Mouse (Mus musculus) naive thymus-derived CD4-positive, alpha-beta T cell, adult 5 months (primary cell): ENCODE data around the gene Tmem11. TPM values are rescaled to one million over a fixed set of nuclear protein-coding genes. Genes with fewer than 3 reads are reported as not detected.

Experiments
- polyA plus RNA-seq: library from polyadenylated mRNA; unstranded; fragments of 100-300 nt; shearing (Covaris generic); gene quantifications from one replicate; pipeline ENCODE4 v1.2.1, GENCODE M21; 2017

Gene Tmem11
- 56.7 TPM for polyA plus RNA-seq

GRCm38 (mm10) chr11:60878675-60879294, at the start of gene Tmem11:
Gene Tmem11, minus strand, starts transcription at chr11:60879272.

GRCm38 (mm10) chr11:60914491-60914890, 35.4 kb upstream of the Tmem11 start, which contains the start of gene Natd1:
Gene Natd1, minus strand, starts transcription at chr11:60914750.

GRCm38 (mm10) chr11:60830433-60831052, 48.5 kb downstream of the Tmem11 start, which contains the start of gene Dhrs7b:
Gene Dhrs7b, plus strand, starts transcription at chr11:60830631.

Other genes starting within 250 kb of the Tmem11 start
- 41.7 TPM for gene Llgl1, start 179.5 kb downstream of the Tmem11 start, polyA plus RNA-seq
- gene Flii, start 152.0 kb downstream of the Tmem11 start, polyA plus RNA-seq, result 144 TPM
- gene Mief2, start 150.9 kb downstream of the Tmem11 start, polyA plus RNA-seq, result 12.9 TPM
- 27.6 TPM for gene Top3a, start 101.9 kb downstream of the Tmem11 start, polyA plus RNA-seq
- gene Smcr8, start 101.7 kb downstream of the Tmem11 start, polyA plus RNA-seq, result 12.3 TPM
- 12.9 TPM for gene Shmt1, start 67.6 kb downstream of the Tmem11 start, polyA plus RNA-seq
- gene Dhrs7b, start 48.6 kb downstream of the Tmem11 start, polyA plus RNA-seq, result 22.6 TPM
- 6.5 TPM for gene Natd1, start 35.5 kb upstream of the Tmem11 start, polyA plus RNA-seq
- gene Map2k3, start 52.8 kb upstream of the Tmem11 start, polyA plus RNA-seq, result 56.8 TPM
- not detected for gene Kcnj12, start 143.3 kb upstream of the Tmem11 start, polyA plus RNA-seq
- gene Tnfrsf13b, start 247.5 kb upstream of the Tmem11 start, polyA plus RNA-seq, result 13.3 TPM